Mouse (Mus musculus): ENCODE measurements around the gene Fads1. TPM values are rescaled to one million over a fixed set of nuclear protein-coding genes. Genes with fewer than 3 reads are reported as not detected.

Fads1 gene
- polyA plus RNA-seq, 1 experiment from 2014 or later: 170 TPM

GRCm38 (mm10) chr19:10198723-10199122 is 16.0 kb downstream of the Fads1 start:
- Histone ChIP-seq H3K4me1 (replicated peaks) (peaks cover 8% of the 10 kb centered on the region), H3K27me3 (ENCODE audit: insufficient read depth, poor library complexity, severe bottlenecking) (no peaks in the 10 kb centered on the region), H3K27ac (no peak overlapping the region), H3K9me3 (no peaks in the 10 kb centered on the region), H3K36me3 (peaks cover 79% of the 10 kb centered on the region), H3K4me3 (no peak overlapping the region)
- DNase-seq (ENCODE audit: low spot score): peak; percentile 81
- 33% methylated on average over 3 of the region's 3 CpGs for WGBS

- H3K4me3 ChIP-seq: peak overlapping the region; percentile 97
- peaks cover 17% of the 10 kb centered on the region for H3K4me1 ChIP-seq (replicated peaks)
- WGBS: 4% methylated on average over 23 of the region's 23 CpGs
- no peaks in the 10 kb centered on the region for H3K27me3 ChIP-seq (ENCODE audit: insufficient read depth, poor library complexity, severe bottlenecking)
- peak overlapping the region; percentile 99 for H3K27ac ChIP-seq
- H3K36me3 ChIP-seq: peaks cover 60% of the 10 kb centered on the region
- no peaks in the 10 kb centered on the region for H3K9me3 ChIP-seq
- DNase-seq (ENCODE audit: low spot score): no peak
Measured at GRCm38 (mm10) chr19:10203146-10203847, 20.6 kb downstream of the Fads1 start.

- H3K27ac ChIP-seq: peak within 1 kb of the TSS; percentile 99
- peak within 1 kb of the TSS; percentile 97 for H3K4me3 ChIP-seq
- peak; percentile 93 for DNase-seq (ENCODE audit: low spot score)
- no peaks in the 10 kb centered on the region for H3K9me3 ChIP-seq
- no peaks in the 10 kb centered on the region for H3K27me3 ChIP-seq (ENCODE audit: insufficient read depth, poor library complexity, severe bottlenecking)
- peaks cover 17% of the 10 kb centered on the region for H3K4me1 ChIP-seq (replicated peaks)
- H3K36me3 ChIP-seq: peaks cover 65% of the 10 kb centered on the region
- WGBS: under 1% methylated on average over 40 of the region's 40 CpGs
Measured at GRCm38 (mm10) chr19:10203848-10204615, 21.3 kb downstream of the Fads1 start, which contains the start of the genes Tmem258 and Fen1. Tmem258 (plus strand) TSS chr19:10204014. Fen1 (minus strand) TSS chr19:10204169.

GRCm38 (mm10) chr19:10204616-10205001 is 21.9 kb downstream of the Fads1 start:
- under 1% methylated on average over 5 of the region's 5 CpGs for WGBS
- Histone ChIP-seq H3K9me3 (no peaks in the 10 kb centered on the region), H3K4me1 (replicated peaks) (peaks cover 17% of the 10 kb centered on the region), H3K27me3 (ENCODE audit: insufficient read depth, poor library complexity, severe bottlenecking) (no peaks in the 10 kb centered on the region), H3K27ac (peak overlapping the region; percentile 99), H3K36me3 (peaks cover 65% of the 10 kb centered on the region), H3K4me3 (peak overlapping the region; percentile 97)
- no peak for DNase-seq (ENCODE audit: low spot score)

GRCm38 (mm10) chr19:10205051-10205450 is 22.4 kb downstream of the Fads1 start:
- WGBS: 77% methylated on average over 6 of the region's 6 CpGs
- Histone ChIP-seq H3K27me3 (ENCODE audit: insufficient read depth, poor library complexity, severe bottlenecking) (no peaks in the 10 kb centered on the region), H3K9me3 (no peaks in the 10 kb centered on the region), H3K36me3 (peaks cover 65% of the 10 kb centered on the region), H3K4me1 (replicated peaks) (peaks cover 17% of the 10 kb centered on the region), H3K4me3 (peak overlapping the region; percentile 97), H3K27ac (no peak overlapping the region; the same call in 1 of the 2 replicates)
- no peak for DNase-seq (ENCODE audit: low spot score)

GRCm38 (mm10) chr19:10208851-10209250 is 26.2 kb downstream of the Fads1 start:
- no peak overlapping the region for H3K27ac ChIP-seq
- peaks cover 9% of the 10 kb centered on the region for H3K4me1 ChIP-seq (replicated peaks)
- no peaks in the 10 kb centered on the region for H3K27me3 ChIP-seq (ENCODE audit: insufficient read depth, poor library complexity, severe bottlenecking)
- DNase-seq (ENCODE audit: low spot score): no peak
- H3K36me3 ChIP-seq: peaks cover 81% of the 10 kb centered on the region
- H3K9me3 ChIP-seq: no peaks in the 10 kb centered on the region
- 87% methylated on average over 3 of the region's 3 CpGs for WGBS
- H3K4me3 ChIP-seq: no peak overlapping the region

- H3K9me3 ChIP-seq: no peaks in the 10 kb centered on the region
- 84% methylated on average over 4 of the region's 4 CpGs for WGBS
- peaks cover 79% of the 10 kb centered on the region for H3K36me3 ChIP-seq
- H3K27me3 ChIP-seq (ENCODE audit: insufficient read depth, poor library complexity, severe bottlenecking): no peaks in the 10 kb centered on the region
- DNase-seq (ENCODE audit: low spot score): no peak
- H3K4me1 ChIP-seq (replicated peaks): no peaks in the 10 kb centered on the region; the same call in 1 of the 2 replicates
- no peak overlapping the region for H3K4me3 ChIP-seq
- H3K27ac ChIP-seq: no peak overlapping the region
Measured at GRCm38 (mm10) chr19:10210885-10211284, 28.2 kb downstream of the Fads1 start.

GRCm38 (mm10) chr19:10213796-10214471 is 31.2 kb downstream of the Fads1 start:
- Histone ChIP-seq H3K36me3 (peaks cover 48% of the 10 kb centered on the region), H3K4me1 (replicated peaks) (peaks cover 2% of the 10 kb centered on the region; the same call in 1 of the 2 replicates), H3K27me3 (ENCODE audit: insufficient read depth, poor library complexity, severe bottlenecking) (no peaks in the 10 kb centered on the region), H3K4me3 (no peak overlapping the region), H3K9me3 (no peaks in the 10 kb centered on the region), H3K27ac (no peak overlapping the region)
- 90% methylated on average over 10 of the region's 10 CpGs for WGBS
- no peak for DNase-seq (ENCODE audit: low spot score)

- no peak overlapping the region for H3K4me3 ChIP-seq
- 81% methylated on average over 8 of the region's 8 CpGs for WGBS
Measured at GRCm38 (mm10) chr19:10216101-10216500, 33.4 kb downstream of the Fads1 start.

GRCm38 (mm10) chr19:10219108-10219507 is 36.4 kb downstream of the Fads1 start:
- Histone ChIP-seq H3K36me3 (no peaks in the 10 kb centered on the region; the same call in 1 of the 2 replicates), H3K4me3 (no peak overlapping the region), H3K4me1 (replicated peaks) (peaks cover 25% of the 10 kb centered on the region), H3K27ac (no peak overlapping the region), H3K9me3 (no peaks in the 10 kb centered on the region), H3K27me3 (ENCODE audit: insufficient read depth, poor library complexity, severe bottlenecking) (no peaks in the 10 kb centered on the region)
- DNase-seq (ENCODE audit: low spot score): no peak
- 62% methylated on average over 3 of the region's 3 CpGs for WGBS

More at GRCm38 (mm10) chr19:10216101-10216500, 33.4 kb downstream of the Fads1 start:
- Histone ChIP-seq H3K9me3 (no peaks in the 10 kb centered on the region), H3K36me3 (peaks cover 27% of the 10 kb centered on the region), H3K4me1 (replicated peaks) (peaks cover 7% of the 10 kb centered on the region; the same call in 1 of the 2 replicates), H3K27ac (no peak overlapping the region), H3K27me3 (ENCODE audit: insufficient read depth, poor library complexity, severe bottlenecking) (no peaks in the 10 kb centered on the region)
- DNase-seq (ENCODE audit: low spot score): no peak

GRCm38 (mm10) chr19:10219593-10219992 is 36.9 kb downstream of the Fads1 start:
- Histone ChIP-seq H3K27ac (no peak overlapping the region), H3K27me3 (ENCODE audit: insufficient read depth, poor library complexity, severe bottlenecking) (no peaks in the 10 kb centered on the region), H3K9me3 (no peaks in the 10 kb centered on the region), H3K36me3 (no peaks in the 10 kb centered on the region), H3K4me3 (no peak overlapping the region), H3K4me1 (replicated peaks) (peaks cover 30% of the 10 kb centered on the region)
- 72% methylated on average over 6 of the region's 6 CpGs for WGBS
- no peak for DNase-seq (ENCODE audit: low spot score)

GRCm38 (mm10) chr19:10221585-10221984 is 38.9 kb downstream of the Fads1 start:
- Histone ChIP-seq H3K36me3 (no peaks in the 10 kb centered on the region), H3K9me3 (no peaks in the 10 kb centered on the region), H3K4me3 (no peak overlapping the region), H3K27me3 (ENCODE audit: insufficient read depth, poor library complexity, severe bottlenecking) (0 out of 2 replicates have a peak, but pooled peaks cover 3% of the 10 kb centered on the region), H3K27ac (no peak overlapping the region), H3K4me1 (replicated peaks) (peaks cover 42% of the 10 kb centered on the region)
- 68% methylated on average over 4 of the region's 4 CpGs for WGBS
- DNase-seq (ENCODE audit: low spot score): no peak

Data from hindbrain, embryonic 10.5 days (tissue).